Mouse (Mus musculus): ENCODE results near the gene Dnajc11.

- TF ChIP-seq CTCF (IDR thresholded peaks at IDR 0.05; ENCODE audit: extremely low read depth, insufficient read depth, insufficient read length, insufficient replicate concordance) (no peak), POLR2A (IDR thresholded peaks at IDR 0.05; ENCODE audit: low read depth, low read length) (no peak)
Observed at GRCm38 (mm10) chr4:152010707-152011134, 77.2 kb downstream of the Dnajc11 start.
